Mouse (Mus musculus): ENCODE data around the gene Sytl1. TPM values are rescaled to one million over a fixed set of nuclear protein-coding genes. Genes with fewer than 3 reads are reported as not detected.

Gene Sytl1
- polyA plus RNA-seq, 1 experiment from 2014 or later, result 3.8 TPM

- 0 out of 2 replicates have a peak, but pooled peaks have one; percentile 53 for ATAC-seq (ENCODE audit: insufficient number of reproducible peaks, insufficient read depth, low FRiP score, low TSS enrichment, low read depth)
Observed at GRCm38 (mm10) chr4:133229582-133229981, 33.3 kb downstream of the Sytl1 start.

GRCm38 (mm10) chr4:133227636-133228035, 35.3 kb downstream of the Sytl1 start:
- peaks cover 8% of the 10 kb centered on the region; the same call in 1 of the 2 replicates for H3K27me3 ChIP-seq
- no peaks in the 10 kb centered on the region for H3K36me3 ChIP-seq
- peaks cover 16% of the 10 kb centered on the region; the same call in 1 of the 2 replicates for H3K4me1 ChIP-seq (replicated peaks)
- H3K27ac ChIP-seq, result no peak overlapping the region
- H3K4me2 ChIP-seq, result no peak overlapping the region
- 70% methylated on average over 8 of the region's 8 CpGs for WGBS
- no peak overlapping the region for H3K9ac ChIP-seq (replicated peaks)
- H3K9me3 ChIP-seq, result no peaks in the 10 kb centered on the region
- H3K4me3 ChIP-seq (replicated peaks), result no peak overlapping the region
- no peak for ATAC-seq (ENCODE audit: insufficient number of reproducible peaks, insufficient read depth, low FRiP score, low TSS enrichment, low read depth)

More at GRCm38 (mm10) chr4:133229582-133229981, 33.3 kb downstream of the Sytl1 start:
- Histone ChIP-seq H3K4me2 (no peak overlapping the region), H3K36me3 (no peaks in the 10 kb centered on the region), H3K4me1 (replicated peaks) (peaks cover 9% of the 10 kb centered on the region), H3K27me3 (peaks cover 7% of the 10 kb centered on the region; the same call in 1 of the 2 replicates), H3K9ac (replicated peaks) (no peak overlapping the region), H3K4me3 (replicated peaks) (no peak overlapping the region), H3K9me3 (no peaks in the 10 kb centered on the region), H3K27ac (0 out of 2 replicates have a peak overlapping the region, but pooled peaks have one; percentile 14)
- 37% methylated on average over 8 of the region's 8 CpGs for WGBS

DNA sequence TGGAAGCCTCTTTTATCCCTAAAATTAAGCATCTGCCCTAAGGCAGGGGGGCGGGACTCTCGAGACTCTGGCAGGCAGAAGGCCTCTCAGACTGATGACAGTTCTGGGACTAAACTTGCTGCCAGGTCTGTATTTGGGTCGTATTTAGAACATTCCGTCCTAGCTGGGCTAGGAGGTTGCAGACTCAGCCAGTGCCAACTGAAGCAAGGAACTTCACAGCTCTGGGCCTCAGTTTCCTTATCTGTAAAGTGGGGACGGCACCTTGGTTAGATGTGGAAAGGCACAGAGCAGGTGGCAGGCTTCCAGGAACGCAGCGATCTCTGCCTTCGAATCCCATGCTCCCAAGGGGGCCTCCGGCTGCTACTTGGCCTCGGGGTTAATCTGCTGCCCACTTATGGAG, 36.8 kb downstream of the Sytl1 start:
- no peaks in the 10 kb centered on the region for H3K9me3 ChIP-seq
- H3K4me2 ChIP-seq, result no peak overlapping the region
- no peak overlapping the region for H3K27ac ChIP-seq
- H3K4me1 ChIP-seq (replicated peaks), result peaks cover 22% of the 10 kb centered on the region
- no peak for ATAC-seq (ENCODE audit: insufficient number of reproducible peaks, insufficient read depth, low FRiP score, low TSS enrichment, low read depth)
- WGBS, result 73% methylated on average over 10 of the region's 10 CpGs
- peaks cover 20% of the 10 kb centered on the region for H3K27me3 ChIP-seq
- no peaks in the 10 kb centered on the region for H3K36me3 ChIP-seq
- H3K9ac ChIP-seq (replicated peaks), result no peak overlapping the region
- no peak overlapping the region for H3K4me3 ChIP-seq (replicated peaks)

DNA sequence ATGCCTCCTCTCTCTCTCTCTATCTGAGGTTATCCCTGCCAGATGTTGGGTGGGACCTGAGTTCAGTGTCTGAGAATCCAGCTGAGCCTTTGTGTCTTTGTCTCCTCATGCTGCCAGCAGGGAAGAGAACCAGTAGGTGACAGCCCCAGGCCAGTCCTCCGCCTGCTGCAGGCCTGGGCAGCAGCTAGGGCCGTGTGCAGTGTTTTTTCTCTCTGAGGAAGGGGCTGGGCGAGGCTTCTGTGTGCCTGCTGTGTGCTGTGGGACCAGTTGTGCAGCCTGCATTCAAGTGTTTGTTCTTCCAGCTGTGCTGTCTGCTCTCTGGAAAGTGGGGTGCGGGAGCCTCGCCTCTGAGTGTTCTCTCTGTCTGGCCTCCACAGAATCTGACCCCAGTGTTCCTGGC, 39.0 kb downstream of the Sytl1 start:
- H3K9ac ChIP-seq (replicated peaks), result peak overlapping the region; percentile 40
- ATAC-seq (ENCODE audit: insufficient number of reproducible peaks, insufficient read depth, low FRiP score, low TSS enrichment, low read depth), result no peak
- WGBS, result 50% methylated on average over 5 of the region's 5 CpGs
- no peak overlapping the region; the same call in 1 of the 2 replicates for H3K27ac ChIP-seq
- H3K4me2 ChIP-seq, result no peak overlapping the region
- peaks cover 19% of the 10 kb centered on the region for H3K4me1 ChIP-seq (replicated peaks)
- peaks cover 35% of the 10 kb centered on the region for H3K27me3 ChIP-seq
- H3K9me3 ChIP-seq, result no peaks in the 10 kb centered on the region
- H3K36me3 ChIP-seq, result no peaks in the 10 kb centered on the region
- H3K4me3 ChIP-seq (replicated peaks), result no peak overlapping the region

- Histone ChIP-seq H3K36me3 (no peaks in the 10 kb centered on the region), H3K27ac (no peak overlapping the region), H3K9me3 (no peaks in the 10 kb centered on the region), H3K4me2 (no peak overlapping the region), H3K4me1 (replicated peaks) (peaks cover 19% of the 10 kb centered on the region), H3K4me3 (replicated peaks) (no peak overlapping the region), H3K27me3 (peaks cover 35% of the 10 kb centered on the region), H3K9ac (replicated peaks) (no peak overlapping the region)
- no peak for ATAC-seq (ENCODE audit: insufficient number of reproducible peaks, insufficient read depth, low FRiP score, low TSS enrichment, low read depth)
- WGBS, result 80% methylated on average over 8 of the region's 8 CpGs
Observed at GRCm38 (mm10) chr4:133221701-133222100, 41.2 kb downstream of the Sytl1 start.

DNA sequence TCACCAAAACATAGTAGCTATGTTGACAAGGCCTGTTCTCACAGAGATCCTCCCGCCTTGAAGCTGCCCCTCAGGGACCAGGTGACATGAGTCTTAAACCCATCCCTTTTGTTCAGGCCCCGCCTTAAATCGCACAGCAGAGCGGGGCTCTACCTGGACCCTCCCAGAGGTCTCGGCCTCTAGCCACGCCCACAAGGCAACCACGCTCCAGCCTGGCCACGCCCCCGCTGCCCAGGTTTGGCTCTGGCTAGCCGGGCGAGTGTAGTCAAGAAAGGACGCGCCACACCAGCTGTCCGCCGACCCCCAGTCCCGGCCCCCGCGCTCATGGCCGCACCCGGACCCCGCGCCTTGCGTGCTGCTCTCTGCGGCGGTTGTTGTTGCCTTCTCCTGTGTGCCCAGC, 42.3 kb downstream of the Sytl1 start:
- peak; percentile 32 for ATAC-seq (ENCODE audit: insufficient number of reproducible peaks, insufficient read depth, low FRiP score, low TSS enrichment, low read depth)
- Histone ChIP-seq H3K27ac (peak overlapping the region; percentile 17; the same call in 1 of the 2 replicates), H3K36me3 (no peaks in the 10 kb centered on the region), H3K9ac (replicated peaks) (peak overlapping the region; percentile 56), H3K4me2 (peak overlapping the region; percentile 79), H3K4me3 (replicated peaks) (peak overlapping the region; percentile 42), H3K27me3 (peaks cover 35% of the 10 kb centered on the region), H3K9me3 (no peaks in the 10 kb centered on the region), H3K4me1 (replicated peaks) (peaks cover 19% of the 10 kb centered on the region)
- WGBS, result 3% methylated on average over 25 of the region's 25 CpGs

DNA sequence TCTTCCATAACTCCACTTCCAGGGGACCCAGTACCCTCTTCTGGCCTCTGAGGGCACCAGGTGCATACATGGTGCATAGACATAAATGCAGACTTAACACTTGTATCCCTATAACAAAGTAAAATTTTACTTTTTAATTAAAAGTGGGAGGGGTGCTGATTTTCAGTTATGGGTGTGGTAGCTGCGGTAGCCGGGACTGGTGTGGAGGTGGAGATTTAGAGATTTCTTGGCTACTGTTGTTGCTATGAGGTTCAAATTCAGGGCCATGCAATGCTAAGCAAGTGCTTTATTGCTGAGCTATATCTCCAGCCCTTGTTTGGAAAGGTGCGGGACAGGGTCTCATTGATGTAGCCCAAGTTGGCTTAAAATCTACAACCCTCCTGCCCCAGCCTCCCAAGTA, 44.2 kb downstream of the Sytl1 start:
- H3K9me3 ChIP-seq, result no peaks in the 10 kb centered on the region
- H3K27me3 ChIP-seq, result peaks cover 48% of the 10 kb centered on the region
- H3K36me3 ChIP-seq, result no peaks in the 10 kb centered on the region
- peaks cover 12% of the 10 kb centered on the region for H3K4me1 ChIP-seq (replicated peaks)
- no peak overlapping the region for H3K4me3 ChIP-seq (replicated peaks)
- H3K4me2 ChIP-seq, result no peak overlapping the region
- 85% methylated on average over 3 of the region's 3 CpGs for WGBS
- no peak overlapping the region for H3K9ac ChIP-seq (replicated peaks)
- no peak for ATAC-seq (ENCODE audit: insufficient number of reproducible peaks, insufficient read depth, low FRiP score, low TSS enrichment, low read depth)
- H3K27ac ChIP-seq, result no peak overlapping the region

DNA sequence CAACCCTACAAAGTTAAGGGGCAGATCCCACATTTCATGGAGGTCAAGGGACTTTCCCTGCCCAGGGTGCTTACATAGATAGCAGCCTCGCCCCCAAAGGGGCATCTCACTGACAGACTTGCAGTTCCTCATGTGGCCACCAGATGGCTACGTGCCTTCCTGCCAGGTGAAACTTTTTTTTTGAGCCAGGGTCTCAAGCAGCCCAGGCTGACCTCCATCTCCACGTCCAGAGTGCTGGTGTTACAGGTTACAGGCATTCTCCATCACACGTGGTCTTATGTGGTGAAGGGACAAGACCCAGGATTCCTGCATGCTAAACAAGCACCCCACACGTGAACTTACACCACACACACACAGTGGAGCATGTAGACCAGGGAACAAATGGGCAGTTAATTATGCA, 45.3 kb downstream of the Sytl1 start:
- H3K36me3 ChIP-seq, result no peaks in the 10 kb centered on the region
- H3K4me2 ChIP-seq, result no peak overlapping the region
- WGBS, result 2% methylated on average over 5 of the region's 5 CpGs
- H3K4me3 ChIP-seq (replicated peaks), result no peak overlapping the region
- H3K4me1 ChIP-seq (replicated peaks), result peaks cover 21% of the 10 kb centered on the region
- H3K9ac ChIP-seq (replicated peaks), result no peak overlapping the region
- no peak overlapping the region for H3K27ac ChIP-seq
- no peaks in the 10 kb centered on the region for H3K9me3 ChIP-seq
- ATAC-seq (ENCODE audit: insufficient number of reproducible peaks, insufficient read depth, low FRiP score, low TSS enrichment, low read depth), result no peak
- peaks cover 53% of the 10 kb centered on the region for H3K27me3 ChIP-seq

- WGBS, result 11% methylated on average over 10 of the region's 10 CpGs
- Histone ChIP-seq H3K27me3 (peaks cover 53% of the 10 kb centered on the region), H3K4me3 (replicated peaks) (peak overlapping the region; percentile 76; the same call in 1 of the 2 replicates)
Observed at GRCm38 (mm10) chr4:133213661-133214060, 49.3 kb downstream of the Sytl1 start.

GRCm38 (mm10) chr4:133213268-133213590, 49.7 kb downstream of the Sytl1 start:
- peak overlapping the region; percentile 76 for H3K4me3 ChIP-seq (replicated peaks)

More at GRCm38 (mm10) chr4:133213661-133214060, 49.3 kb downstream of the Sytl1 start:
- Histone ChIP-seq H3K36me3 (no peaks in the 10 kb centered on the region), H3K27ac (no peak overlapping the region), H3K9ac (replicated peaks) (no peak overlapping the region), H3K4me2 (peak overlapping the region; percentile 99), H3K9me3 (no peaks in the 10 kb centered on the region), H3K4me1 (replicated peaks) (peaks cover 19% of the 10 kb centered on the region)
- no peak for ATAC-seq (ENCODE audit: insufficient number of reproducible peaks, insufficient read depth, low FRiP score, low TSS enrichment, low read depth)

GRCm38 (mm10) chr4:133212562-133213267, 50.2 kb downstream of the Sytl1 start:
- Histone ChIP-seq H3K27me3 (peaks cover 53% of the 10 kb centered on the region), H3K27ac (no peak overlapping the region), H3K9me3 (no peaks in the 10 kb centered on the region), H3K4me3 (replicated peaks) (peak overlapping the region; percentile 76), H3K9ac (replicated peaks) (peak overlapping the region; percentile 65), H3K36me3 (no peaks in the 10 kb centered on the region), H3K4me2 (peak overlapping the region; percentile 99), H3K4me1 (replicated peaks) (peaks cover 19% of the 10 kb centered on the region)
- WGBS, result 2% methylated on average over 42 of the region's 44 CpGs
- ATAC-seq (ENCODE audit: insufficient number of reproducible peaks, insufficient read depth, low FRiP score, low TSS enrichment, low read depth), result peak; percentile 72

More at GRCm38 (mm10) chr4:133213268-133213590, 49.7 kb downstream of the Sytl1 start:
- no peak for ATAC-seq (ENCODE audit: insufficient number of reproducible peaks, insufficient read depth, low FRiP score, low TSS enrichment, low read depth)
- peaks cover 19% of the 10 kb centered on the region for H3K4me1 ChIP-seq (replicated peaks)
- no peaks in the 10 kb centered on the region for H3K36me3 ChIP-seq
- H3K9me3 ChIP-seq, result no peaks in the 10 kb centered on the region
- H3K4me2 ChIP-seq, result peak overlapping the region; percentile 99
- H3K27ac ChIP-seq, result no peak overlapping the region
- 2% methylated on average over 9 of the region's 9 CpGs for WGBS
- H3K27me3 ChIP-seq, result peaks cover 53% of the 10 kb centered on the region
- H3K9ac ChIP-seq (replicated peaks), result no peak overlapping the region

Measured in limb, embryonic 12.5 days (tissue).